Comparison of ENCODE assay signal across 8 mouse cellular contexts in the genomic region with DNA sequence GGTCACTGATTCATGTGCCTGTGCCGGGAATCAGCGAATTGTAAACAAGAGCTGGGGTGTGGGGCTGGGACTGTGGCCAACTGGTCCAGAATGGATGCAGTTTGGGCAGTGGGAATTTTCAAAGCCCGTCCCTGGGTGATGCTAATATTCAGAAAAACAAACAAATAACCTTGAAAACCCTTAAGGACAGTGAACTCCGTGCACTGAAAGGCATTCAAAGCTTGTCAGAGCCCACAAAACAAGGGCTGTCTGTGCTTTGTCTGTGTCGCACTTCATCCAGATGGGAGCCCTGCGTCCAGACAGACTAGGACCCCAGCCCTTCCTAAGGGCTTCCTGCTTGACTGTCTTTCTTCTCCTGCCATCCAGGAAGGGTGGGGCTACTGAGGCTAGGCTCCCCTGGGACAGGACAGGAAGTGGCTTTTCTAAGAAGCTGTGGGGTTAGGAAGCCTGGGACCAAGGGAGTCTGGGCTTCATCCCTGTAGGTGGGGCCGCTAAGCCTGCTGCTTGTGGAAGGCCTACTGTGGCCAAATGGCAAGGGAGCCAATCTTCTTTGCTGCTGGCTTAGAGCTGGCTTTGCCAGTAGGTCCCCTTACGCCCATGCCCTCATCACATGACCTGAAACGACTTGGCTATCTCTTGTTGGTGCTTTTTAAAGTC. TPM values are rescaled to one million over a fixed set of nuclear protein-coding genes. Genes with fewer than 3 reads are reported as not detected.
DNase-seq lines count a peak whose midpoint lies in the region; ATAC-seq and TF ChIP-seq lines count a peak whose summit lies in the region.

No protein-coding gene starts in this region.

- DNase-seq in layer of hippocampus, adult 8-10 months (ENCODE audit: low spot score in 2 of 2), result peak; percentile 38 to 44
- no peak for DNase-seq in layer of hippocampus, postnatal 14 days (ENCODE audit: low spot score in 2 of 2)
- peak; percentile 89 for DNase-seq in gastrocnemius, adult 18-20 months (ENCODE audit: low spot score)
- no peak for DNase-seq in liver, adult 2 months (ENCODE audit: extremely low read depth, low read depth, low spot score)
- peak; percentile 44 for DNase-seq in naive thymus-derived CD4-positive, alpha-beta T cell, adult 2 months (ENCODE audit: low read depth)
- DNase-seq in yolk sac, embryonic 10.5 days (ENCODE audit: low spot score), result no peak

- H3K27me3 ChIP-seq in hindbrain, embryonic 15.5 days, result no peaks in the 10 kb centered on the region
- H3K27me3 ChIP-seq in liver, adult 2 months (ENCODE audit: control insufficient read depth, insufficient read depth, low read length), result no peaks in the 10 kb centered on the region

- H3K4me2 ChIP-seq in hindbrain, embryonic 15.5 days, result peak overlapping the region; percentile 57

- H3K4me3 ChIP-seq in bone marrow, adult 2 months (replicated peaks; ENCODE audit: control insufficient read depth, low read depth, low read length), result no peak overlapping the region
- H3K4me3 ChIP-seq in hindbrain, embryonic 15.5 days, result peak overlapping the region; percentile 32
- no peak overlapping the region for H3K4me3 ChIP-seq in liver, adult 2 months (ENCODE audit: insufficient read depth, low read depth, low read length)

- peak; percentile 7; the same call in 1 of the 2 replicates for ATAC-seq in hindbrain, embryonic 15.5 days (ENCODE audit: low FRiP score, low read depth)

- no peak for TF ChIP-seq CTCF in bone marrow, adult 2 months (IDR thresholded peaks at IDR 0.05; ENCODE audit: control insufficient read depth, insufficient read depth, low read length)
- no peak for TF ChIP-seq CTCF in liver, adult 2 months (IDR thresholded peaks at IDR 0.05; ENCODE audit: low read depth, low read length)

- H3K4me1 ChIP-seq in bone marrow, adult 2 months (ENCODE audit: control insufficient read depth, insufficient read depth, low read length), result peaks cover 9% of the 10 kb centered on the region
- H3K4me1 ChIP-seq in hindbrain, embryonic 15.5 days (replicated peaks), result peaks cover 67% of the 10 kb centered on the region
- peaks cover 12% of the 10 kb centered on the region for H3K4me1 ChIP-seq in liver, adult 2 months (ENCODE audit: control insufficient read depth, insufficient read depth, low read length)

- TF ChIP-seq POLR2A in bone marrow, adult 2 months (IDR thresholded peaks at IDR 0.05; ENCODE audit: borderline replicate concordance, control insufficient read depth, low read depth, low read length), result no peak
- TF ChIP-seq POLR2A in liver, adult 2 months (IDR thresholded peaks at IDR 0.05; ENCODE audit: extremely low read depth, insufficient read depth, low read length), result no peak

- H3K9ac ChIP-seq in hindbrain, embryonic 15.5 days, result peak overlapping the region; percentile 48
- no peak overlapping the region for H3K9ac ChIP-seq in liver, adult 2 months (ENCODE audit: low read depth, low read length)

- H3K9me3 ChIP-seq in hindbrain, embryonic 15.5 days, result no peaks in the 10 kb centered on the region

- WGBS in bone marrow, adult 2 months, result 37% methylated on average over 9 of the region's 9 CpGs
- 22% methylated on average over 9 of the region's 9 CpGs for WGBS in hindbrain, embryonic 15.5 days
- 34% methylated on average over 9 of the region's 9 CpGs for WGBS in liver, adult 2 months

- H3K36me3 ChIP-seq in hindbrain, embryonic 15.5 days, result 0 out of 2 replicates have a peak, but pooled peaks cover 4% of the 10 kb centered on the region
- H3K36me3 ChIP-seq in liver, adult 2 months (ENCODE audit: control insufficient read depth, insufficient read depth, low read length), result no peaks in the 10 kb centered on the region; the same call in 1 of the 2 replicates

- peaks cover 13% of the 10 kb centered on the region for H3K79me2 ChIP-seq in liver, adult 2 months (ENCODE audit: control insufficient read depth, insufficient read depth, low read length)

- H3K27ac ChIP-seq in bone marrow, adult 2 months (ENCODE audit: control insufficient read depth, insufficient read depth, low read depth, low read length, poor library complexity), result peak overlapping the region; percentile 83
- peak overlapping the region; percentile 96 for H3K27ac ChIP-seq in hindbrain, embryonic 15.5 days (replicated peaks)
- peak overlapping the region; percentile 18 for H3K27ac ChIP-seq in liver, adult 2 months (replicated peaks; ENCODE audit: insufficient read depth, low read depth, low read length)

RNA-seq across cellular contexts. Expression of a gene that starts 21.6 kb away (rescaled TPM):
- 10 to 100 TPM in 1 of 4 experiments, 1 to 10 TPM in 3; 7.3 to 10.9 (median 9.1) TPM for total RNA-seq in layer of hippocampus, adult 8-10 months (2022)
- 1 to 10 TPM; 7.7 to 9.9 TPM for total RNA-seq in layer of hippocampus, postnatal 14 days (2021)
- 11.8 and 19.6 TPM in 2 replicates for polyA plus RNA-seq in bone marrow, adult 2 months (2011; ENCODE audit: insufficient read depth, insufficient read length, low replicate concordance, missing spikeins)
- 10 to 100 TPM; 10.3 to 11.3 TPM for total RNA-seq in gastrocnemius, adult 18-20 months (2021)
- polyA plus RNA-seq in hindbrain, embryonic 15.5 days (2015; fragmentation: Nextera tagmentation; extraction: Ambion mirVana), result 7.1 and 11.0 TPM in 2 replicates
- total RNA-seq in liver, adult 2 months (2014; rRNA removed), result 569 and 647 TPM in 2 replicates
- polyA plus RNA-seq in liver, adult 2 months (2012; rRNA removed), result 592 and 631 TPM in 2 replicates

RNA-seq across cellular contexts. Expression of a gene that starts 21.9 kb away (rescaled TPM):
- total RNA-seq in layer of hippocampus, adult 8-10 months (2022), result 10 to 100 TPM in 3 of 4 experiments, 1 to 10 TPM in 1; 9.0 to 12.5 (median 11.0) TPM
- 10 to 100 TPM; 11.0 to 11.2 TPM for total RNA-seq in layer of hippocampus, postnatal 14 days (2021)
- polyA plus RNA-seq in bone marrow, adult 2 months (2011; ENCODE audit: insufficient read depth, insufficient read length, low replicate concordance, missing spikeins), result 2.1 and 2.5 TPM in 2 replicates
- 1 to 10 TPM; 3.7 to 4.6 TPM for total RNA-seq in gastrocnemius, adult 18-20 months (2021)
- 18.9 and 19.1 TPM in 2 replicates for polyA plus RNA-seq in hindbrain, embryonic 15.5 days (2015; fragmentation: Nextera tagmentation; extraction: Ambion mirVana)
- total RNA-seq in liver, adult 2 months (2014; rRNA removed), result 42.3 and 60.7 TPM in 2 replicates
- polyA plus RNA-seq in liver, adult 2 months (2012; rRNA removed), result 91.4 and 103 TPM in 2 replicates

RNA-seq across cellular contexts. Expression of a gene that starts 22.0 kb away (rescaled TPM):
- not detected for total RNA-seq in layer of hippocampus, adult 8-10 months (2022)
- not detected for total RNA-seq in layer of hippocampus, postnatal 14 days (2021)
- polyA plus RNA-seq in bone marrow, adult 2 months (2011; ENCODE audit: insufficient read depth, insufficient read length, low replicate concordance, missing spikeins), result not detected in 2 replicates
- total RNA-seq in gastrocnemius, adult 18-20 months (2021), result not detected
- polyA plus RNA-seq in hindbrain, embryonic 15.5 days (2015; fragmentation: Nextera tagmentation; extraction: Ambion mirVana), result 0.90 TPM in 1 of 2 replicates, not detected in the other
- 0.81 TPM in 1 of 2 replicates, not detected in the other for total RNA-seq in liver, adult 2 months (2014; rRNA removed)
- 2.6 and 10.0 TPM in 2 replicates for polyA plus RNA-seq in liver, adult 2 months (2012; rRNA removed)

Comparison
In these comparisons a context has a peak if more than half of its experiments do, and no peak if none do; other contexts are left out.
1. DNase-seq: peak in layer of hippocampus, adult 8-10 months (2 of 2), gastrocnemius, adult 18-20 months (single experiment) and naive thymus-derived CD4-positive, alpha-beta T cell, adult 2 months (single experiment); none in layer of hippocampus, postnatal 14 days (0 of 2), liver, adult 2 months (single experiment) and yolk sac, embryonic 10.5 days (single experiment).
2. H3K27ac ChIP-seq: peak in every context shown above with its lines; median percentile 96 in hindbrain, embryonic 15.5 days; 83 in bone marrow, adult 2 months; 18 in liver, adult 2 months.
3. RNA of a gene that starts 21.6 kb away (total RNA-seq): 569 to 647 TPM in liver, adult 2 months; 10.3 to 11.3 TPM in gastrocnemius, adult 18-20 months, 7.7 to 9.9 TPM in layer of hippocampus, postnatal 14 days and 7.3 to 10.9 TPM in layer of hippocampus, adult 8-10 months; every median in the first group is over 10 times any median in the second.